Mouse (Mus musculus) hindbrain, embryonic 10.5 days (tissue): Measurements from ENCODE around the gene Cspg4. TPM values are rescaled to one million over a fixed set of nuclear protein-coding genes. Genes with fewer than 3 reads are reported as not detected.
A peak's percentile ranks its signal among the peaks of the same experiment; 100 is the strongest.
"Not testable (repeated sequence)": the region's sequence is repeated elsewhere in the genome, so short reads cannot be mapped to it uniquely, and the experiment has no call there.

Experiments used
- DNase-seq: peaks from one replicate; pipeline ENCODE4 v3.0.0-alpha.2; 2017; ENCODE audit warnings: low spot score
- H3K27ac ChIP-seq: fragments of 300-500 bp; sonication (generic); 2 replicates; pipeline ENCODE4 v1.5.1; 2016; ENCODE audit warnings: mild to moderate bottlenecking, moderate library complexity
- H3K27me3 ChIP-seq: fragments of 300-500 bp; sonication (generic); 2 replicates; pipeline ENCODE4 v1.6.1; 2016; ENCODE audit warnings: mild to moderate bottlenecking; ENCODE audit not compliant: poor library complexity, insufficient read depth, severe bottlenecking
- H3K36me3 ChIP-seq: fragments of 300-500 bp; sonication (generic); 2 replicates; pipeline ENCODE4 v1.6.1; 2016; ENCODE audit warnings: mild to moderate bottlenecking, moderate library complexity
- H3K4me1 ChIP-seq: fragments of 300-500 bp; sonication (generic); replicated peaks from 2 replicates; pipeline ENCODE4 v1.6.1; 2016; ENCODE audit warnings: mild to moderate bottlenecking
- H3K4me3 ChIP-seq: fragments of 300-500 bp; sonication (generic); 2 replicates; pipeline ENCODE4 v1.5.1; 2016; ENCODE audit warnings: mild to moderate bottlenecking, moderate library complexity
- H3K9me3 ChIP-seq: fragments of 300-500 bp; sonication (generic); 2 replicates; pipeline ENCODE4 v1.6.1; 2016; ENCODE audit warnings: mild to moderate bottlenecking, moderate library complexity
- WGBS: fragments of 180-500 bp; shearing (Covaris S2); methylation state at CpG from one replicate; pipeline ENCODE4 v1.1.7; 2016; 5-methylcytosine and 5-hydroxymethylcytosine counted together
- polyA plus RNA-seq: library from polyadenylated mRNA; unstranded; fragments of >200 nt; fragmentation: Nextera tagmentation; extraction: Ambion mirVana; gene quantifications from 2 replicates; pipeline ENCODE4 v1.2.1, GENCODE M21; 2016

Cspg4 gene
- polyA plus RNA-seq, 1 experiment from 2014 or later: 2.0 TPM

- WGBS: 60% methylated on average over 9 of the region's 9 CpGs
- peak; percentile 12 for DNase-seq
- Histone ChIP-seq H3K27me3 (no peaks in the 10 kb centered on the region), H3K36me3 (no peaks in the 10 kb centered on the region), H3K4me3 (no peak overlapping the region), H3K9me3 (no peaks in the 10 kb centered on the region), H3K27ac (peak overlapping the region; percentile 8; the same call in 1 of the 2 replicates), H3K4me1 (peaks cover 27% of the 10 kb centered on the region)
Measured at GRCm38 (mm10) chr9:56900571-56900970, 35.7 kb downstream of the Cspg4 start.

- H3K27me3 ChIP-seq: no peaks in the 10 kb centered on the region
- DNase-seq: no peak
- peak overlapping the region; percentile 47; the same call in 1 of the 2 replicates for H3K27ac ChIP-seq
- no peaks in the 10 kb centered on the region for H3K9me3 ChIP-seq
- H3K4me1 ChIP-seq: peaks cover 27% of the 10 kb centered on the region
- H3K36me3 ChIP-seq: no peaks in the 10 kb centered on the region
- 69% methylated on average over 8 of the region's 8 CpGs for WGBS
- no peak overlapping the region for H3K4me3 ChIP-seq
Measured at GRCm38 (mm10) chr9:56901187-56901586, 36.4 kb downstream of the Cspg4 start.

- Histone ChIP-seq H3K36me3 (no peaks in the 10 kb centered on the region), H3K4me1 (peaks cover 23% of the 10 kb centered on the region), H3K27me3 (no peaks in the 10 kb centered on the region), H3K4me3 (no peak overlapping the region), H3K9me3 (no peaks in the 10 kb centered on the region), H3K27ac (no peak overlapping the region)
- 85% methylated on average over 3 of the region's 3 CpGs for WGBS
- DNase-seq: no peak
Measured at GRCm38 (mm10) chr9:56903662-56904061, 38.8 kb downstream of the Cspg4 start.

GRCm38 (mm10) chr9:56907549-56907948 lies 42.7 kb downstream of the Cspg4 start:
- no peaks in the 10 kb centered on the region for H3K4me1 ChIP-seq
- H3K4me3 ChIP-seq: no peak overlapping the region
- no peak for DNase-seq
- no peaks in the 10 kb centered on the region for H3K36me3 ChIP-seq
- WGBS: 92% methylated on average over 9 of the region's 9 CpGs
- H3K9me3 ChIP-seq: no peaks in the 10 kb centered on the region
- no peaks in the 10 kb centered on the region for H3K27me3 ChIP-seq
- H3K27ac ChIP-seq: no peak overlapping the region

DNA sequence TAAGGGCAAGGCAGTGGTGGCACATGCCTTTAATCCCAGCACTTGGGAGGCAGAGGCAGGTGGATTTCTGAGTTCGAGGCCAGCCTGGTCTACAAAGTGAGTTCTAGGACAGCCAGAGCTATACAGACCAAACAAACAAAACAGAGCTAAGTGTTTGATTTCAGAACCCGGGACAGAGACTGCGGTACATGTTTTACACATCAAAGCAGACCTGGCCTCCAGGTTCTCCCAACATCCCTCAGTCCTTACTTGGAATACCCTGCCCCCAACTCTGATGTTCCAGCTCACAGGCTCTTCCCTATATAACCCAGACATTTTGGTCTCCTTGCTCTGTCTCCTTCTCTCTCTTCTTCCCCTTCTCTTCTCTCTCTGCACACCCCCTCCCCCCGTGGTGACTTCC lies 45.2 kb downstream of the Cspg4 start:
- not testable (repeated sequence) for H3K27me3 ChIP-seq, H3K4me3 ChIP-seq, DNase-seq, H3K4me1 ChIP-seq, H3K27ac ChIP-seq, H3K9me3 ChIP-seq
- 53% methylated on average over 4 of the region's 4 CpGs for WGBS
- peaks cover 11% of the 10 kb centered on the region for H3K36me3 ChIP-seq

- Histone ChIP-seq H3K36me3 (peaks cover 21% of the 10 kb centered on the region), H3K4me1 (no peaks in the 10 kb centered on the region), H3K4me3 (no peak overlapping the region), H3K9me3 (no peaks in the 10 kb centered on the region), H3K27ac (no peak overlapping the region), H3K27me3 (no peaks in the 10 kb centered on the region)
- no peak for DNase-seq
- WGBS: 71% methylated on average over 1 of the region's 1 CpGs
Measured at GRCm38 (mm10) chr9:56911017-56911416, 46.2 kb downstream of the Cspg4 start.

GRCm38 (mm10) chr9:56913991-56914390 lies 49.2 kb downstream of the Cspg4 start:
- Histone ChIP-seq H3K4me1 (no peaks in the 10 kb centered on the region), H3K27me3 (no peaks in the 10 kb centered on the region), H3K36me3 (peaks cover 51% of the 10 kb centered on the region), H3K27ac (no peak overlapping the region), H3K4me3 (no peak overlapping the region), H3K9me3 (no peaks in the 10 kb centered on the region)
- no peak for DNase-seq
- WGBS: 90% methylated on average over 9 of the region's 9 CpGs

DNA sequence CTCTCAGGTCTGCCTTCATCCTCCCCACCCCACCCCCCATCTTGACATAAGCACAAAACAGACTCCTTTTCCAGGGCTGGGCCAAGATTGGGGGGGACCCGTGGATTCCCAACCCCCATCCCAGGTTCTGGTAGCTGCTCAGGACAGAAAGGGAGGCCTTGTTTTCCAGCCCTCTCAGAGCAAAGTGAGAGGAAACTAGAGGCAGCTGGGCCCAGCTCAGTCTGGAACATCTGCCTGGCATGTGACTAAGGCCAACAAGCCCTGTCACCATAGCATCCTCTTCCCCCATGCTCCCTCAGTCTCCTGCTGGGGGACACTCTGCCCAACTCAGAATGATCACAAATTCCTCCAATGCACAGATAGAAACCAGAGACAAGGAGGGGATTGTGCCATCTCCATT lies 50.3 kb downstream of the Cspg4 start:
- H3K9me3 ChIP-seq: no peaks in the 10 kb centered on the region
- H3K4me3 ChIP-seq: no peak overlapping the region
- no peaks in the 10 kb centered on the region for H3K4me1 ChIP-seq
- H3K36me3 ChIP-seq: peaks cover 62% of the 10 kb centered on the region
- no peaks in the 10 kb centered on the region for H3K27me3 ChIP-seq
- no peak for DNase-seq
- H3K27ac ChIP-seq: no peak overlapping the region
- 83% methylated on average over 1 of the region's 1 CpGs for WGBS

- Histone ChIP-seq H3K4me3 (no peak overlapping the region), H3K4me1 (no peaks in the 10 kb centered on the region), H3K27me3 (no peaks in the 10 kb centered on the region), H3K9me3 (no peaks in the 10 kb centered on the region), H3K27ac (no peak overlapping the region), H3K36me3 (peaks cover 69% of the 10 kb centered on the region)
- DNase-seq: no peak
- WGBS: 80% methylated on average over 5 of the region's 5 CpGs
Measured at GRCm38 (mm10) chr9:56915695-56916410, 51.0 kb downstream of the Cspg4 start.

- Histone ChIP-seq H3K9me3 (peaks cover 7% of the 10 kb centered on the region), H3K4me1 (no peaks in the 10 kb centered on the region), H3K27me3 (no peaks in the 10 kb centered on the region), H3K4me3 (no peak overlapping the region), H3K27ac (no peak overlapping the region), H3K36me3 (peaks cover 82% of the 10 kb centered on the region)
- WGBS: 45% methylated on average over 2 of the region's 2 CpGs
- no peak for DNase-seq
Measured at GRCm38 (mm10) chr9:56917131-56917530, 52.3 kb downstream of the Cspg4 start.

- Histone ChIP-seq H3K4me1 (peaks cover 9% of the 10 kb centered on the region), H3K4me3 (no peak overlapping the region), H3K9me3 (peaks cover 10% of the 10 kb centered on the region), H3K27ac (no peak overlapping the region), H3K27me3 (no peaks in the 10 kb centered on the region), H3K36me3 (peaks cover 96% of the 10 kb centered on the region)
- DNase-seq: no peak
- WGBS: 90% methylated on average over 13 of the region's 13 CpGs
Measured at GRCm38 (mm10) chr9:56918466-56918865, 53.6 kb downstream of the Cspg4 start.

DNA sequence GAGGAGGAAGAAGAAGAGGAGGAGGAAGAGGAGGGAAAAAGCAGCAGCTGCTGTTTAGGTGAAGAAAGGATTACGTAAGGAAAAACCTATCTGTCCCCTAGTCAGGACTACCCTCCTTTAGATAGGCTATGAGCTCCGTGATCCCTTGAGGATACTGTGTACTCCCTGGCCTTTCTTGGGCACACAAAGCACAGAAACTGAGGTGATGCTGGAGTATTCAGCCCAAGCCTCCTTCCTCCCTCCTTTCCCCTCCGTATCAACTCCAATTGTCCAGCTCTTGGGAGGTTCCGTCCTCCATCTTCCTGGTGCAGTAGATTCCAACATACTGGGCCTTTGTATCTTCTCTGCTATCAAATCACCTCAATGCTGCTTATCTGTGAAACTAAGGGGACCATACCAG lies 57.9 kb downstream of the Cspg4 start:
- 88% methylated on average over 4 of the region's 4 CpGs for WGBS
- Histone ChIP-seq H3K27ac (no peak overlapping the region), H3K9me3 (peaks cover 10% of the 10 kb centered on the region), H3K36me3 (peaks cover 84% of the 10 kb centered on the region), H3K27me3 (no peaks in the 10 kb centered on the region), H3K4me1 (peaks cover 52% of the 10 kb centered on the region), H3K4me3 (no peak overlapping the region)
- no peak for DNase-seq

GRCm38 (mm10) chr9:56923841-56924650 lies 59.2 kb downstream of the Cspg4 start:
- peak overlapping the region; percentile 76 for H3K4me3 ChIP-seq
- peaks cover 71% of the 10 kb centered on the region for H3K36me3 ChIP-seq
- 73% methylated on average over 8 of the region's 8 CpGs for WGBS
- H3K27me3 ChIP-seq: no peaks in the 10 kb centered on the region
- H3K9me3 ChIP-seq: peaks cover 10% of the 10 kb centered on the region
- no peak for DNase-seq
- peak overlapping the region; percentile 35 for H3K27ac ChIP-seq
- H3K4me1 ChIP-seq: peaks cover 61% of the 10 kb centered on the region
